Mouse (Mus musculus) R1 (cell line): ENCODE data around the gene Ptpa.

Experiments used
- DNase-seq: peaks from one replicate; pipeline ENCODE4 v3.0.0-alpha.2; 2018; ENCODE audit warnings: low read depth, low spot score

The Ptpa gene

GRCm38 (mm10) chr2:30437791-30438190 lies 22.0 kb downstream of the Ptpa start:
- DNase-seq: no peak

- no peak for DNase-seq
Observed at GRCm38 (mm10) chr2:30439631-30440030, 23.8 kb downstream of the Ptpa start.

- no peak for DNase-seq
Observed at GRCm38 (mm10) chr2:30440211-30440700, 24.4 kb downstream of the Ptpa start.

- peak; percentile 93 for DNase-seq
Observed at GRCm38 (mm10) chr2:30440701-30441517, 25.1 kb downstream of the Ptpa start.

- peak; percentile 98 for DNase-seq
Observed at GRCm38 (mm10) chr2:30441518-30442497, 26.0 kb downstream of the Ptpa start.

GRCm38 (mm10) chr2:30442498-30442890 lies 26.7 kb downstream of the Ptpa start:
- DNase-seq: no peak

GRCm38 (mm10) chr2:30443281-30443680 lies 27.4 kb downstream of the Ptpa start:
- no peak for DNase-seq

GRCm38 (mm10) chr2:30444006-30444405 lies 28.2 kb downstream of the Ptpa start:
- no peak for DNase-seq

- no peak for DNase-seq
Observed at GRCm38 (mm10) chr2:30444450-30444849, 28.6 kb downstream of the Ptpa start.

GRCm38 (mm10) chr2:30445312-30445711 lies 29.5 kb downstream of the Ptpa start:
- peak; percentile 98 for DNase-seq

GRCm38 (mm10) chr2:30446891-30447826 lies 31.3 kb downstream of the Ptpa start:
- DNase-seq: no peak

- DNase-seq: no peak
Observed at GRCm38 (mm10) chr2:30448371-30448770, 32.5 kb downstream of the Ptpa start.

- peak; percentile 65 for DNase-seq
Observed at GRCm38 (mm10) chr2:30450530-30450929, 34.7 kb downstream of the Ptpa start.

- no peak for DNase-seq
Observed at GRCm38 (mm10) chr2:30451525-30451924, 35.7 kb downstream of the Ptpa start.

GRCm38 (mm10) chr2:30453570-30453969 lies 37.7 kb downstream of the Ptpa start:
- DNase-seq: no peak

- DNase-seq: no peak
Observed at GRCm38 (mm10) chr2:30454587-30454986, 38.7 kb downstream of the Ptpa start.

- no peak for DNase-seq
Observed at GRCm38 (mm10) chr2:30456104-30456980, 40.5 kb downstream of the Ptpa start.

- DNase-seq: no peak
Observed at GRCm38 (mm10) chr2:30458349-30458748, 42.5 kb downstream of the Ptpa start.

- peak; percentile 92 for DNase-seq
Observed at GRCm38 (mm10) chr2:30459241-30459640, 43.4 kb downstream of the Ptpa start.

- no peak for DNase-seq
Observed at GRCm38 (mm10) chr2:30463341-30463761, 47.5 kb downstream of the Ptpa start.
